ENCODE assay signal across 13 mouse cellular contexts in genomic region chr13:64429328-64429727, GRCm38 (mm10). TPM values are rescaled to one million over a fixed set of nuclear protein-coding genes. Genes with fewer than 3 reads are reported as not detected.
DNase-seq lines count a peak whose midpoint lies in the region; ATAC-seq and TF ChIP-seq lines count a peak whose summit lies in the region.
"Had no signal": no experiment of that assay in that cellular context is flagged by ENCODE, and none has a peak within 500 bp of the region (broad histone marks: within the 10 kb centered on the region; RNA-seq: fewer than 3 reads in every experiment).

No protein-coding gene starts in this region.

- TF ChIP-seq CTCF in left cerebral cortex, adult 2 months (IDR thresholded peaks at IDR 0.05) = peak; percentile 51

- no peaks in the 10 kb centered on the region for H3K9me3 ChIP-seq in embryonic facial prominence, embryonic 11.5 days (replicated peaks; ENCODE audit: control insufficient read depth, low read length)
- no peaks in the 10 kb centered on the region for H3K9me3 ChIP-seq in embryonic facial prominence, embryonic 10.5 days
- H3K9me3 ChIP-seq: liver, embryonic 13.5 days; megakaryocyte, embryonic 14.5 days had no signal

- H3K9ac ChIP-seq in embryonic facial prominence, embryonic 11.5 days (replicated peaks; ENCODE audit: low read length) = no peak overlapping the region
- H3K9ac ChIP-seq: liver, embryonic 13.5 days had no signal

- peak; percentile 13 for DNase-seq in embryonic facial prominence, embryonic 11.5 days (ENCODE audit: low spot score)
- DNase-seq in embryonic facial prominence, embryonic 10.5 days (ENCODE audit: low spot score) = no peak
- no peak for DNase-seq in left cerebral cortex, adult 2 months (ENCODE audit: extremely low spot score in 1 of 2, low spot score in 2 of 2)
- DNase-seq in left cerebral cortex, adult 9 months (ENCODE audit: low spot score in 2 of 2) = no peak
- peak; percentile 37 for DNase-seq in 416B (ENCODE audit: low read depth)
- DNase-seq in T-cell, adult 2 months (ENCODE audit: low spot score) = peak; percentile 8
- DNase-seq in right cerebral cortex, postnatal 14 days = no peak
- no peak for DNase-seq in left cerebral cortex, postnatal 25 days (ENCODE audit: low spot score in 2 of 2)
- DNase-seq: gastrocnemius, postnatal 14 days; kidney, adult 8-10 months; layer of hippocampus, postnatal 36 days; liver, embryonic 13.5 days had no signal

- no peaks in the 10 kb centered on the region; the same call in 1 of the 2 replicates for H3K4me1 ChIP-seq in embryonic facial prominence, embryonic 11.5 days (ENCODE audit: control insufficient read depth, insufficient read depth, low read length)
- peaks cover 12% of the 10 kb centered on the region for H3K4me1 ChIP-seq in embryonic facial prominence, embryonic 10.5 days

- no peak overlapping the region for H3K4me3 ChIP-seq in embryonic facial prominence, embryonic 11.5 days (ENCODE audit: low read depth, low read length)
- no peak overlapping the region for H3K4me3 ChIP-seq in embryonic facial prominence, embryonic 10.5 days
- no peak overlapping the region for H3K4me3 ChIP-seq in left cerebral cortex, adult 2 months
- H3K4me3 ChIP-seq: liver, embryonic 13.5 days; megakaryocyte, embryonic 14.5 days had no signal

- ATAC-seq in embryonic facial prominence, embryonic 11.5 days (replicated peaks; ENCODE audit: insufficient number of reproducible peaks, low FRiP score, low TSS enrichment, low read depth) = no peak

- no peak overlapping the region for H3K4me2 ChIP-seq in embryonic facial prominence, embryonic 11.5 days (ENCODE audit: low read depth, low read length)
- H3K4me2 ChIP-seq: liver, embryonic 13.5 days had no signal

- no peak overlapping the region for H3K27ac ChIP-seq in embryonic facial prominence, embryonic 11.5 days (replicated peaks; ENCODE audit: low read depth, low read length)
- H3K27ac ChIP-seq in embryonic facial prominence, embryonic 10.5 days (replicated peaks) = no peak overlapping the region
- no peak overlapping the region for H3K27ac ChIP-seq in left cerebral cortex, adult 2 months
- H3K27ac ChIP-seq: liver, embryonic 13.5 days had no signal

- no peaks in the 10 kb centered on the region for H3K27me3 ChIP-seq in embryonic facial prominence, embryonic 11.5 days (ENCODE audit: control insufficient read depth, insufficient read depth, low read length)
- H3K27me3 ChIP-seq in embryonic facial prominence, embryonic 10.5 days (replicated peaks; ENCODE audit: low read depth, poor library complexity, severe bottlenecking) = no peaks in the 10 kb centered on the region
- H3K27me3 ChIP-seq: liver, embryonic 13.5 days had no signal

- intact Hi-C loops in left cerebral cortex, adult 2 months (cut with DNase I) = no loop called here
- intact Hi-C loops in left cerebral cortex, postnatal 25 days (cut with DNase I) = no loop called here

- no peaks in the 10 kb centered on the region for H3K36me3 ChIP-seq in embryonic facial prominence, embryonic 11.5 days (replicated peaks; ENCODE audit: control insufficient read depth, insufficient read depth, low read depth, low read length)
- no peaks in the 10 kb centered on the region for H3K36me3 ChIP-seq in embryonic facial prominence, embryonic 10.5 days (replicated peaks)
- H3K36me3 ChIP-seq: liver, embryonic 13.5 days had no signal

- WGBS in embryonic facial prominence, embryonic 11.5 days = 3% methylated on average over 1 of the region's 1 CpGs
- WGBS in embryonic facial prominence, embryonic 10.5 days = 12% methylated on average over 1 of the region's 1 CpGs

RNA-seq across cellular contexts. Expression of gene Cdk20, which starts 2.8 kb away (rescaled TPM):
- 6.7 and 9.6 TPM in 2 replicates for polyA plus RNA-seq in embryonic facial prominence, embryonic 11.5 days (2014; fragmentation: Nextera tagmentation; extraction: Ambion mirVana)
- 10.2 and 11.7 TPM in 2 replicates for polyA plus RNA-seq in embryonic facial prominence, embryonic 10.5 days (2016; fragmentation: Nextera tagmentation; extraction: Ambion mirVana)
- 10 to 100 TPM in 1 of 2 experiments, 1 to 10 TPM in 1; 10.0 to 10.8 TPM for total RNA-seq in left cerebral cortex, adult 2 months (2021)
- 10 to 100 TPM in 1 of 2 experiments, 1 to 10 TPM in 1; 9.7 to 12.5 TPM for total RNA-seq in left cerebral cortex, postnatal 25 days (2021)

RNA-seq across cellular contexts. Expression of gene Ctsl, which starts 58.6 kb away (rescaled TPM):
- 151 and 163 TPM in 2 replicates for polyA plus RNA-seq in embryonic facial prominence, embryonic 11.5 days (2014; fragmentation: Nextera tagmentation; extraction: Ambion mirVana)
- 121 and 132 TPM in 2 replicates for polyA plus RNA-seq in embryonic facial prominence, embryonic 10.5 days (2016; fragmentation: Nextera tagmentation; extraction: Ambion mirVana)
- total RNA-seq in left cerebral cortex, adult 2 months (2021) = 100 to 1,000 TPM; 120 to 129 TPM
- 100 to 1,000 TPM; 139 to 150 TPM for total RNA-seq in left cerebral cortex, postnatal 25 days (2021)

Comparison
In these comparisons a context has a peak if more than half of its experiments do, and no peak if none do; other contexts are left out.
1. DNase-seq: peak in embryonic facial prominence, embryonic 11.5 days (single experiment), 416B (single experiment) and T-cell, adult 2 months (single experiment); none in embryonic facial prominence, embryonic 10.5 days (single experiment), left cerebral cortex, adult 2 months (0 of 2), left cerebral cortex, adult 9 months (0 of 2), right cerebral cortex, postnatal 14 days (single experiment) and left cerebral cortex, postnatal 25 days (0 of 2).